Mouse (Mus musculus): ENCODE measurements around the gene Gpr85. TPM values are rescaled to one million over a fixed set of nuclear protein-coding genes. Genes with fewer than 3 reads are reported as not detected.
"Not testable (repeated sequence)": the region's sequence is repeated elsewhere in the genome, so short reads cannot be mapped to it uniquely, and the experiment has no call there.

Gpr85 gene
- polyA plus RNA-seq, 1 experiment from 2014 or later, result 116 TPM

- WGBS, result 97% methylated on average over 1 of the region's 1 CpGs
- H3K27ac ChIP-seq; H3K36me3 ChIP-seq (replicated peaks); H3K27me3 ChIP-seq (replicated peaks); ATAC-seq (replicated peaks); H3K4me3 ChIP-seq; H3K4me1 ChIP-seq; H3K4me2 ChIP-seq; H3K9ac ChIP-seq; H3K9me3 ChIP-seq: not testable (repeated sequence)
These were observed 6.3 kb upstream of the Gpr85 start for GRCm38 (mm10) chr6:13846031-13846430.

GRCm38 (mm10) chr6:13838677-13839344 is 931 bp downstream of the Gpr85 start:
- Histone ChIP-seq H3K4me1 (peaks cover 10% of the 10 kb centered on the region), H3K27ac (peak overlapping the region; percentile 99), H3K4me3 (peak overlapping the region; percentile 55), H3K9me3 (no peaks in the 10 kb centered on the region), H3K4me2 (peak overlapping the region; percentile 69), H3K27me3 (replicated peaks) (no peaks in the 10 kb centered on the region), H3K36me3 (replicated peaks) (no peaks in the 10 kb centered on the region), H3K9ac (peak overlapping the region; percentile 92)
- WGBS, result under 1% methylated on average over 41 of the region's 41 CpGs
- ATAC-seq (replicated peaks), result peak; percentile 90

GRCm38 (mm10) chr6:13837916-13838676 is 1.6 kb downstream of the Gpr85 start:
- Histone ChIP-seq H3K4me1 (peaks cover 16% of the 10 kb centered on the region), H3K9ac (peak overlapping the region; percentile 92), H3K36me3 (replicated peaks) (no peaks in the 10 kb centered on the region), H3K4me2 (peak overlapping the region; percentile 69), H3K27ac (peak overlapping the region; percentile 99), H3K4me3 (peak overlapping the region; percentile 55), H3K9me3 (no peaks in the 10 kb centered on the region), H3K27me3 (replicated peaks) (no peaks in the 10 kb centered on the region)
- 1% methylated on average over 19 of the region's 19 CpGs for WGBS
- peak; percentile 35 for ATAC-seq (replicated peaks)

GRCm38 (mm10) chr6:13836967-13837570 is 2.7 kb downstream of the Gpr85 start:
- Histone ChIP-seq H3K27me3 (replicated peaks) (no peaks in the 10 kb centered on the region), H3K4me2 (peak overlapping the region; percentile 69), H3K9me3 (no peaks in the 10 kb centered on the region), H3K9ac (peak overlapping the region; percentile 92), H3K4me1 (peaks cover 25% of the 10 kb centered on the region), H3K27ac (peak overlapping the region; percentile 99), H3K4me3 (peak overlapping the region; percentile 55), H3K36me3 (replicated peaks) (no peaks in the 10 kb centered on the region)
- no peak for ATAC-seq (replicated peaks)
- 51% methylated on average over 3 of the region's 3 CpGs for WGBS

GRCm38 (mm10) chr6:13835720-13836665 is 3.7 kb downstream of the Gpr85 start:
- H3K4me3 ChIP-seq, result peak overlapping the region; percentile 55
- no peaks in the 10 kb centered on the region for H3K27me3 ChIP-seq (replicated peaks)
- peak overlapping the region; percentile 99 for H3K27ac ChIP-seq
- H3K4me2 ChIP-seq, result peak overlapping the region; percentile 69
- ATAC-seq (replicated peaks), result peak; percentile 62
- no peaks in the 10 kb centered on the region for H3K36me3 ChIP-seq (replicated peaks)
- H3K9ac ChIP-seq, result peak overlapping the region; percentile 92
- 30% methylated on average over 17 of the region's 17 CpGs for whole genome bisulfite sequencing
- peaks cover 30% of the 10 kb centered on the region for H3K4me1 ChIP-seq
- H3K9me3 ChIP-seq, result no peaks in the 10 kb centered on the region

GRCm38 (mm10) chr6:13832770-13833169 is 7.0 kb downstream of the Gpr85 start:
- peak overlapping the region; percentile 32 for H3K4me2 ChIP-seq
- H3K4me3 ChIP-seq, result no peak overlapping the region

GRCm38 (mm10) chr6:13828877-13829276 is 10.9 kb downstream of the Gpr85 start:
- ATAC-seq (replicated peaks), result no peak
- H3K4me1 ChIP-seq, result peaks cover 24% of the 10 kb centered on the region
- no peaks in the 10 kb centered on the region for H3K27me3 ChIP-seq (replicated peaks)
- H3K9me3 ChIP-seq, result no peaks in the 10 kb centered on the region
- no peak overlapping the region for H3K4me2 ChIP-seq
- H3K27ac ChIP-seq, result no peak overlapping the region
- H3K9ac ChIP-seq, result no peak overlapping the region
- no peak overlapping the region for H3K4me3 ChIP-seq
- WGBS, result 83% methylated on average over 1 of the region's 1 CpGs
- H3K36me3 ChIP-seq (replicated peaks), result 0 out of 2 replicates have a peak, but pooled peaks cover 3% of the 10 kb centered on the region

More at GRCm38 (mm10) chr6:13832770-13833169, 7.0 kb downstream of the Gpr85 start:
- Histone ChIP-seq H3K27me3 (replicated peaks) (no peaks in the 10 kb centered on the region), H3K9me3 (no peaks in the 10 kb centered on the region), H3K9ac (no peak overlapping the region), H3K27ac (no peak overlapping the region), H3K36me3 (replicated peaks) (no peaks in the 10 kb centered on the region), H3K4me1 (peaks cover 35% of the 10 kb centered on the region)
- 62% methylated on average over 2 of the region's 2 CpGs for WGBS
- no peak for ATAC-seq (replicated peaks)

GRCm38 (mm10) chr6:13816661-13817060 is 23.1 kb downstream of the Gpr85 start:
- Histone ChIP-seq H3K4me2 (no peak overlapping the region), H3K36me3 (replicated peaks) (no peaks in the 10 kb centered on the region), H3K4me1 (no peaks in the 10 kb centered on the region), H3K27me3 (replicated peaks) (no peaks in the 10 kb centered on the region), H3K4me3 (no peak overlapping the region), H3K9me3 (no peaks in the 10 kb centered on the region), H3K27ac (no peak overlapping the region), H3K9ac (no peak overlapping the region)
- ATAC-seq (replicated peaks), result no peak

- H3K9me3 ChIP-seq, result no peaks in the 10 kb centered on the region
- no peaks in the 10 kb centered on the region for H3K27me3 ChIP-seq (replicated peaks)
- no peak overlapping the region for H3K4me2 ChIP-seq
- H3K27ac ChIP-seq, result no peak overlapping the region
- WGBS, result 89% methylated on average over 4 of the region's 4 CpGs
- no peak overlapping the region for H3K4me3 ChIP-seq
- ATAC-seq (replicated peaks), result no peak
- no peaks in the 10 kb centered on the region for H3K36me3 ChIP-seq (replicated peaks)
- H3K4me1 ChIP-seq, result no peaks in the 10 kb centered on the region
- H3K9ac ChIP-seq, result no peak overlapping the region
These were observed 27.6 kb downstream of the Gpr85 start for GRCm38 (mm10) chr6:13812157-13812556.

- H3K9me3 ChIP-seq, result no peaks in the 10 kb centered on the region
- no peak overlapping the region for H3K4me3 ChIP-seq
- no peak overlapping the region for H3K9ac ChIP-seq
- no peak overlapping the region for H3K27ac ChIP-seq
- H3K4me2 ChIP-seq, result no peak overlapping the region
- no peak for ATAC-seq (replicated peaks)
- H3K4me1 ChIP-seq, result no peaks in the 10 kb centered on the region
- no peaks in the 10 kb centered on the region for H3K36me3 ChIP-seq (replicated peaks)
- H3K27me3 ChIP-seq (replicated peaks), result no peaks in the 10 kb centered on the region
- WGBS, result 70% methylated on average over 7 of the region's 7 CpGs
These were observed 39.7 kb downstream of the Gpr85 start for GRCm38 (mm10) chr6:13800071-13800470.

- H3K36me3 ChIP-seq (replicated peaks), result no peaks in the 10 kb centered on the region
- no peak for ATAC-seq (replicated peaks)
- no peak overlapping the region for H3K4me3 ChIP-seq
- H3K4me1 ChIP-seq, result no peaks in the 10 kb centered on the region
- H3K4me2 ChIP-seq, result no peak overlapping the region
- no peaks in the 10 kb centered on the region for H3K27me3 ChIP-seq (replicated peaks)
- H3K27ac ChIP-seq, result no peak overlapping the region
- no peaks in the 10 kb centered on the region for H3K9me3 ChIP-seq
- no peak overlapping the region for H3K9ac ChIP-seq
These were observed 42.4 kb downstream of the Gpr85 start for GRCm38 (mm10) chr6:13797389-13797788.

All from midbrain, embryonic 15.5 days (tissue).